Mouse (Mus musculus) neural tube, embryonic 11.5 days (tissue): Measurements from ENCODE around the gene Emb. TPM values are rescaled to one million over a fixed set of nuclear protein-coding genes. Genes with fewer than 3 reads are reported as not detected.

Experiments used
- ATAC-seq: fragments of 200-750 bp; cut with Nextera tagmentation; 2 replicates; pipeline ENCODE4 v1.8.0; 2017; ENCODE audit warnings: moderate number of reproducible peaks, mild to moderate bottlenecking, moderate TSS enrichment, moderate library complexity; ENCODE audit not compliant: insufficient read depth, low FRiP score, low TSS enrichment
- DNase-seq: peaks from one replicate; pipeline ENCODE4 v3.0.0-alpha.2; 2015; ENCODE audit warnings: low spot score
- H3K27ac ChIP-seq: fragments of 300-500 bp; sonication (generic); 2 replicates; pipeline ENCODE4 v1.5.1; 2014; ENCODE audit warnings: low read depth, mild to moderate bottlenecking, low read length
- H3K27me3 ChIP-seq: fragments of 300-500 bp; sonication (generic); 2 replicates; pipeline ENCODE4 v1.6.1; 2014; ENCODE audit warnings: mild to moderate bottlenecking, low read length, mixed read lengths; ENCODE audit not compliant: control insufficient read depth, insufficient read depth
- H3K36me3 ChIP-seq: fragments of 300-500 bp; sonication (generic); 2 replicates; pipeline ENCODE4 v1.6.1; 2014; ENCODE audit warnings: mild to moderate bottlenecking, low read length, moderate library complexity, mixed read lengths; ENCODE audit not compliant: control insufficient read depth, insufficient read depth
- H3K4me1 ChIP-seq: fragments of 300-500 bp; sonication (generic); 2 replicates; pipeline ENCODE4 v1.6.1; 2014; ENCODE audit warnings: low read length, mixed read lengths; ENCODE audit not compliant: control insufficient read depth, insufficient read depth
- H3K4me2 ChIP-seq: fragments of 300-500 bp; sonication (generic); 2 replicates; pipeline ENCODE4 v1.6.1; 2014; ENCODE audit warnings: low read depth, mild to moderate bottlenecking, moderate library complexity
- H3K4me3 ChIP-seq: fragments of 300-500 bp; sonication (generic); 2 replicates; pipeline ENCODE4 v1.5.1; 2014; ENCODE audit warnings: low read depth, low read length
- H3K9ac ChIP-seq: fragments of 300-500 bp; sonication (generic); 2 replicates; pipeline ENCODE4 v1.6.1; 2014; ENCODE audit warnings: mild to moderate bottlenecking, low read length
- H3K9me3 ChIP-seq: fragments of 300-500 bp; sonication (generic); 2 replicates; pipeline ENCODE4 v1.6.1; 2016; ENCODE audit warnings: low read length; ENCODE audit not compliant: control insufficient read depth
- WGBS: fragments of 180-500 bp; shearing (Covaris S2); extraction: QIAGEN DNeasy Blood & Tissue Kit; methylation state at CpG from one replicate; pipeline ENCODE4 v1.1.7; 2014; 5-methylcytosine and 5-hydroxymethylcytosine counted together
- polyA plus RNA-seq: library from polyadenylated mRNA; unstranded; fragments of >200 nt; fragmentation: Nextera tagmentation; extraction: Ambion mirVana; gene quantifications from 2 replicates; pipeline ENCODE4 v1.2.1, GENCODE M21; 2014

Gene Emb
- polyA plus RNA-seq, 1 experiment from 2014 or later = 20.5 TPM

- no peak overlapping the region for H3K4me2 ChIP-seq
- no peaks in the 10 kb centered on the region for H3K4me1 ChIP-seq
- ATAC-seq = no peak
- no peak overlapping the region for H3K9ac ChIP-seq
- H3K27me3 ChIP-seq = no peaks in the 10 kb centered on the region
- no peak overlapping the region for H3K4me3 ChIP-seq
- no peak overlapping the region for H3K27ac ChIP-seq
- 28% methylated on average over 9 of the region's 9 CpGs for WGBS
- no peaks in the 10 kb centered on the region for H3K9me3 ChIP-seq
- no peaks in the 10 kb centered on the region for H3K36me3 ChIP-seq
- no peak for DNase-seq
Observed at GRCm38 (mm10) chr13:117216752-117217363, 8.5 kb downstream of the Emb start.

- Histone ChIP-seq H3K27me3 (no peaks in the 10 kb centered on the region), H3K4me2 (no peak overlapping the region), H3K4me3 (no peak overlapping the region), H3K9me3 (no peaks in the 10 kb centered on the region), H3K9ac (no peak overlapping the region), H3K4me1 (no peaks in the 10 kb centered on the region; the same call in 1 of the 2 replicates), H3K36me3 (no peaks in the 10 kb centered on the region), H3K27ac (no peak overlapping the region)
- WGBS = 70% methylated on average over 11 of the region's 11 CpGs
- ATAC-seq (no peak), DNase-seq (no peak)
Observed at GRCm38 (mm10) chr13:117217621-117218020, 9.3 kb downstream of the Emb start.

- ATAC-seq = no peak
- 91% methylated on average over 2 of the region's 2 CpGs for WGBS
Observed at GRCm38 (mm10) chr13:117218092-117218491, 9.8 kb downstream of the Emb start.

DNA sequence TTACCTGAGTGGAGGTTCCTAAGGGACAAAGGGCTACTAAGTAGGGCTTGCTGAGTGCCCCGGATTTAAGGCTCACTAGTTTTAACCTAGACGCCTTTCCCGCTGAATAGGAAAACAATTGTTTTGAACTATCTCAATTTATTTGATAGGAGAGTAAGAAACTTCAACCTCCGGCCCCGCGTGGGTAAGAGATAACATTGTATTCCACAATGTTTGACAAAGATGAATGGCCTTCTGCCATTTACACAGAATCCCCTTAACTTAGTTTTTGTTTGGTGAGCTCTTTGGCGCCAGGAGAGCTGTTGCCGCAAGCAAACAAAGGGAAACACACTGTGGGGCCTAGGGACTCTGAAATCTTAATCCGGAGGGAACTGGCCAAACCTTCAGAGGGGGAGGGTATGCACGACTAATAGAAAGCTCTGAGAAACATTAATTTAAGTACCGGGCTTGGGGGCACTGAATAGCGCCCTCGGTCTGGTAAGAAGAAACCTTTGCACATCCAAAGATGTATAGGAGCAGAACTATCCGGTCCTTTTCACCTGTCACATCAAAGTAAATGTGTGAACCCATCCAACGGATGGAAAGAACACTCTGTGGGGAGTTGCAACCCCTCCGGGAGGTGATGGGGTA, 11.7 kb downstream of the Emb start:
- 7% methylated on average over 16 of the region's 16 CpGs for WGBS
- no peaks in the 10 kb centered on the region for H3K36me3 ChIP-seq
- H3K4me3 ChIP-seq = peak overlapping the region; percentile 72
- peak overlapping the region; percentile 68 for H3K9ac ChIP-seq
- DNase-seq (peak; percentile 46), ATAC-seq (peak; percentile 32)
- H3K27ac ChIP-seq = peak overlapping the region; percentile 57; the same call in 1 of the 2 replicates
- H3K9me3 ChIP-seq = no peaks in the 10 kb centered on the region
- H3K4me2 ChIP-seq = peak overlapping the region; percentile 48
- H3K4me1 ChIP-seq = no peaks in the 10 kb centered on the region; the same call in 1 of the 2 replicates
- H3K27me3 ChIP-seq = no peaks in the 10 kb centered on the region

More at GRCm38 (mm10) chr13:117218092-117218491, 9.8 kb downstream of the Emb start:
- no peaks in the 10 kb centered on the region; the same call in 1 of the 2 replicates for H3K4me1 ChIP-seq
- no peaks in the 10 kb centered on the region for H3K27me3 ChIP-seq
- H3K27ac ChIP-seq = no peak overlapping the region
- H3K9ac ChIP-seq = no peak overlapping the region
- H3K9me3 ChIP-seq = no peaks in the 10 kb centered on the region
- no peak overlapping the region for H3K4me2 ChIP-seq
- no peaks in the 10 kb centered on the region for H3K36me3 ChIP-seq
- DNase-seq = no peak
- no peak overlapping the region for H3K4me3 ChIP-seq

DNA sequence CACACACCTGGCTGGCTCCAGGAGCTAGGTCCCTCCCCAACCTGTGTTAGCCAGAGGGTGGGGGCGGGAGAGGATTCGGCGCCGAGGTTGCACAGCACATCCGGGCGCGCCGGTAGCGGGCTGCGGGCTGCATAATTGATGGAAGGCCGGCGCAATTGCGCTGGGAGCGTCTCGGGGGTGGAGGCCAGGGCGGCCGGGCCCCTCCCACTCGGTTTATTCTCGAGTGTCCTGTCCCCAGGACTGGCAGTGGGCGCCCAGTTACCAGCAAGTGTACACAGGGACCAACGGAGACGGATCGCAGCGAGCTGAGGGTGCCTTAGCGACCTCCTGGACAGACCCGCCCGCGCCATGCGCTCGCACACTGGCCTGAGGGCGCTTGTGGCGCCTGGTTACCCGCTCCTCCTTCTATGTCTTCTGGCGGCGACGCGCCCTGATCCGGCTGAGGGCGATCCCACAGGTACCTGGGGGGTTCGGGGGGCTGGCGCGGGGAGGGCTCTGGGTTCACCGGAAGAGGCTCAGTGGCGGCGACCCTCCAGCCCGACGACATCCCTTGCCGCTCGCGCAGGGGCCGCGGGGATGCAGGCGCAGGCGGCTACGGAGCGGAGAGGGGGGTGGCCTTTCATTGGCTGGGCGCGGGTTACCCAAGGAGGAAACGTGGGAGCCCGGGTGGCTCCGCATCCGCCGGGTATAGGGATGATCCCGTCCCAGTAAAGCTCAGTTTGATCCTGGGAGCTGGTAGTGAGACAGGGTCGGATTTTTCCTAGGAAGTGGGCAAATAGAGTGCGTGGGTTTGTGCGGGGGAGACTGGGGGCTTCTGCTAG, 12.4 kb downstream of the Emb start, which contains the start of gene Gm17509:
Gm17509 (minus strand) TSS at position 575 of the 821 bp plus-strand sequence.
- WGBS = under 1% methylated on average over 65 of the region's 67 CpGs

GRCm38 (mm10) chr13:117223125-117223524, 14.8 kb downstream of the Emb start:
- no peaks in the 10 kb centered on the region for H3K9me3 ChIP-seq
- H3K36me3 ChIP-seq = no peaks in the 10 kb centered on the region
- DNase-seq (no peak), ATAC-seq (no peak)
- no peak overlapping the region for H3K9ac ChIP-seq
- no peaks in the 10 kb centered on the region for H3K27me3 ChIP-seq
- no peaks in the 10 kb centered on the region; the same call in 1 of the 2 replicates for H3K4me1 ChIP-seq
- H3K27ac ChIP-seq = no peak overlapping the region
- H3K4me2 ChIP-seq = no peak overlapping the region
- no peak overlapping the region for H3K4me3 ChIP-seq
- whole genome bisulfite sequencing = 63% methylated on average over 5 of the region's 5 CpGs

More for the DNA sequence above, 12.4 kb downstream of the Emb start, which contains the start of gene Gm17509:
- H3K9ac ChIP-seq = peak within 1 kb of the TSS; percentile 68
- peak; percentile 88 for ATAC-seq
- peak; percentile 85 for DNase-seq
- H3K9me3 ChIP-seq = no peaks in the 10 kb centered on the region
- H3K27ac ChIP-seq = peak within 1 kb of the TSS; percentile 57
- no peaks in the 10 kb centered on the region; the same call in 1 of the 2 replicates for H3K4me1 ChIP-seq
- H3K27me3 ChIP-seq = no peaks in the 10 kb centered on the region
- H3K4me3 ChIP-seq = peak within 1 kb of the TSS; percentile 72
- peak within 1 kb of the TSS; percentile 48 for H3K4me2 ChIP-seq
- no peaks in the 10 kb centered on the region for H3K36me3 ChIP-seq

DNA sequence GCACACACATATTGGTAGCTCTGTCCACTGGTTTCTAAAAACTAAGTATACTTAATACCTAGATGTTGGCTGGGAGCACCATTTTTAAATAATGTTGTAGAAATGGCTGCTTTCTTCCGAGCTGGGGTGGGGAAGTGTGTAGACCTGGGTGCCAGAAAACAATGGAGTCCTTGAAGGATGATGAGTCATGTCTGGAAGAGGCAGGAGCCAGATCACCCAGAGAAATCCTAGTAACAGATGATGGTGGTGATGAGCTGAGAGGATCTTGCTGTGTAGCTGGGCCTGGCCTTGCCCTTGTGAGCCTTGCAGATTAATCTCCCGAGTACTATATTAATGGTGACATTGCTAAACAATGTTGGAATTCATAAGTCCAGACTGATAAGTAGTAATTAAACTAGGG, 16.6 kb downstream of the Emb start:
- Histone ChIP-seq H3K4me1 (no peaks in the 10 kb centered on the region; the same call in 1 of the 2 replicates), H3K9me3 (no peaks in the 10 kb centered on the region), H3K36me3 (no peaks in the 10 kb centered on the region), H3K27ac (no peak overlapping the region), H3K27me3 (no peaks in the 10 kb centered on the region), H3K4me3 (no peak overlapping the region), H3K4me2 (no peak overlapping the region), H3K9ac (no peak overlapping the region)
- ATAC-seq (no peak), DNase-seq (no peak)
- WGBS = 83% methylated on average over 2 of the region's 2 CpGs

DNA sequence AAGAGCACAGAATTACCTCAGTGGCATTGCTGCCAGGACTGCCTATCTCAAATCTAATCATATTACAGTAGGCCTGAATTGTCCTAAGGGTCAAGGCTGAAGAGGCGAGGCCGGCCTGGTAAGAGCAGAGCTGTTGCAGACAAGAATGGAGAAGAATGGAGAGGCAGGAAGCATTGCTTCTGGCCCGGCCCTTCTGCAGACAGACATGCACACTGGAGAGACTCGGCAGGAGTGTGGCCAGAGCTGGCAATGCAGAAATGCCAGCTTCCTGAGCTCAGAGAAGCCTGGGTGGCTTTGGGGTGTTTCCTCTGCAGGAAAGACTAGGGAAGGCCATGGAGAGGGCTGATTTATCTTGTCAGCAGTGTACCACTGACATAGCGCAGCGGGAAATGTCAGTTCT, 17.2 kb downstream of the Emb start:
- WGBS = 92% methylated on average over 6 of the region's 6 CpGs
- Histone ChIP-seq H3K4me2 (no peak overlapping the region), H3K27ac (no peak overlapping the region), H3K4me3 (no peak overlapping the region), H3K4me1 (no peaks in the 10 kb centered on the region; the same call in 1 of the 2 replicates), H3K27me3 (no peaks in the 10 kb centered on the region), H3K9ac (no peak overlapping the region), H3K9me3 (no peaks in the 10 kb centered on the region), H3K36me3 (no peaks in the 10 kb centered on the region)
- ATAC-seq = no peak
- no peak for DNase-seq
